Mouse (Mus musculus) cerebellum, adult 11-12 months (tissue): ENCODE data around the gene Gm15091.
"Not testable (repeated sequence)": the region's sequence is repeated elsewhere in the genome, so short reads cannot be mapped to it uniquely, and the experiment has no call there.

Experiments used
- DNase-seq: peaks from one replicate; pipeline ENCODE4 v3.0.0; 2022

Gm15091 gene

DNA sequence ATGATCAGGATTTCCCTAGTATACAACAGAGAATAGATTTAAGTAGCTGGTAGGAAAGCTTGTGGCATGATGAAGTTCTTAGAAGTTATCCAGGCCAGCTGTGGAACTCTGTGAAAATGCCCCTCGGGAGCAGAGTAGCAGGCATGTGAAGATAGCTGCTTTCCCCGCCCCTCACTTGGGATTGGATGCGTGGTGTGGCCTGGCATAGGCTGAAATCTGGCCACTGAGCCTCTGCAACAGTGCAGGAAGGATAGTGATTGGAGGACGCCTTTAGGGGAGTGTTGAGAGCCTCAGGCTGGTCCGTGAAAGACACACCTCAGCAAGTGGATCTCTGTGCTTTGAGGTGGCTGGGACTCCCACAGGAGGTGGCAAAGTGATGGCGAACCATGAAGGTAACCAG, at the start of gene Gm15091:
Gm15091 (plus strand) TSS at position 301 of the 400 bp plus-strand sequence.
- not testable (repeated sequence) for DNase-seq
